Mouse (Mus musculus): ENCODE measurements around the gene Lpp. TPM values are rescaled to one million over a fixed set of nuclear protein-coding genes. Genes with fewer than 3 reads are reported as not detected.

Lpp gene
- polyA plus RNA-seq, 1 experiment: 6.2 TPM

DNA sequence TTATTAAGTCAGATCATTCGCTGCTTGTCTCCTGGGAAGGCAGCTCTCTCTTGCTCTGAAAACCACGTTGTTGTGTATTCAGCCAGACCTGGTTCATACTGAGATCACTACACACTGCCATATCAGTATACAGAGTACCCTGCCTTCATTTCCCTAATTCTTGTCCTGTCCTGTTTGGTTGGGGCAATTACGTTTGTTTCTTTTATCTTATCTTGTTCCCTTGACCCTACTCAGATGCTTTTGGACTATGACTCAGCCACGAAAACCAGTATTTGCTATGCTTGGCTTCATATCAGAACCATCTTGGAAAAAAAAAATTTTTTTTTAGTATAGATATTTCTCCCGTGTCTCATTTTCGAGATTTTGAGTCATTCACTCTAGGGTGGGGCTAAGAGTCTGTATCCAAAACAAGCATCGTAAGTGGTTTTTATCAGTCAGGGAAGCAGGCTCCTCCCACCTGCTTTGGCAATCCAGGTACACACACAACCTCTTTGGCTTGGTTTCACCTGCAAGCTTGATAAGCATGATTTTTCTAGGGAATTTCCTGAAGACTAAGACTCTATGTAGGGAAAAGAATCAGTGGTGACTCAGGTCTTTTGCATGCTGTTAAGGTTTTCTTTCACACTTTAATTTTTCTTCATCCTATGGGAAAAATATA, 29.1 kb upstream of the Lpp start:
- 61% methylated on average over 7 of the region's 7 CpGs for WGBS
- Histone ChIP-seq H3K4me1 (ENCODE audit: control insufficient read depth, insufficient read depth, low read length) (no peaks in the 10 kb centered on the region), H3K27ac (ENCODE audit: control insufficient read depth, insufficient read depth, low read depth, low read length, poor library complexity) (no peak overlapping the region), H3K4me3 (replicated peaks; ENCODE audit: control insufficient read depth, low read depth, low read length) (no peak overlapping the region)
- TF ChIP-seq POLR2A (IDR thresholded peaks at IDR 0.05; ENCODE audit: borderline replicate concordance, control insufficient read depth, low read depth, low read length): no peak
- TF ChIP-seq CTCF (IDR thresholded peaks at IDR 0.05; ENCODE audit: control insufficient read depth, insufficient read depth, low read length): no peak

DNA sequence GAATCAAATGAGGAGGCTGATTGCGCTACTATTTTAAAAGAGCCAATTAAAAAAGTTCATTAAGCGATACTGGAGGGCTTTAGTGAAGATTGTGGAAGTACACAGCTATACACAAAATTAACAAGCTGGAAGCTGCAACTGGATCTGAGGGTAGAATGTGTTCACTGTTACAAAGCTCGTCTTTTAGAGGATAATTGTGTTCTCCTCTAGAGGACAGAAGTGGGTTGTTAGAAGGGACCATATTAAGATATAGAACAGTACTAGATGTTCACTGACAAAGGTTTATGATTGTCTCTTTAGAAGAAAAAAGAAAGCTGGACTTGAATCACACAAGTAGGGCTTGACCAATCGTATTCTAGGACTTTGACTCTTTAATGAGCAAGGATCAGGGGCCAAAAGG, 27.4 kb upstream of the Lpp start:
- 75% methylated on average over 4 of the region's 4 CpGs for WGBS
- no peaks in the 10 kb centered on the region for H3K4me1 ChIP-seq (ENCODE audit: control insufficient read depth, insufficient read depth, low read length)
- H3K27ac ChIP-seq (ENCODE audit: control insufficient read depth, insufficient read depth, low read depth, low read length, poor library complexity): no peak overlapping the region
- TF ChIP-seq CTCF (IDR thresholded peaks at IDR 0.05; ENCODE audit: control insufficient read depth, insufficient read depth, low read length): no peak
- TF ChIP-seq POLR2A (IDR thresholded peaks at IDR 0.05; ENCODE audit: borderline replicate concordance, control insufficient read depth, low read depth, low read length): no peak
- no peak overlapping the region for H3K4me3 ChIP-seq (replicated peaks; ENCODE audit: control insufficient read depth, low read depth, low read length)

DNA sequence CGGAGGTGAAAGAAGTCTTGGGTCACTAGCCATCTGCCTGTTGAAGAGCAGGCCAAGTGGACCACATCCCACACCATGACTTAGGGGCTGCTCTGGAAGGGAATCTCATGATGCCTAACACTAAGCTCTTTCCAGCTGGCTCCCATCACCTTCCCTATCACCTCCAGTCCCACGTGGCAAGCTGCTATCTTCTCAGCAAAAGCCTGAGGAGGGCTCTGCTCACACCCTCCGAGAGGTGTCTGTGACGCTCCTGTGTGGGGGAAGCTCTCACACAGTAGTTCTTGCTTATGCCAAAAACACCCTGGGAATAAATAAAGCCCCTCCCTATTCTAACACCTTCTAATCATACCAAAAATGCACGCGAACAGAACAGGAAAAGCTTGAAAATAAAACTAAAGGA, 26.2 kb upstream of the Lpp start:
- Histone ChIP-seq H3K27ac (ENCODE audit: control insufficient read depth, insufficient read depth, low read depth, low read length, poor library complexity) (no peak overlapping the region), H3K4me3 (replicated peaks; ENCODE audit: control insufficient read depth, low read depth, low read length) (no peak overlapping the region), H3K4me1 (ENCODE audit: control insufficient read depth, insufficient read depth, low read length) (no peaks in the 10 kb centered on the region)
- no peak for TF ChIP-seq CTCF (IDR thresholded peaks at IDR 0.05; ENCODE audit: control insufficient read depth, insufficient read depth, low read length)
- TF ChIP-seq POLR2A (IDR thresholded peaks at IDR 0.05; ENCODE audit: borderline replicate concordance, control insufficient read depth, low read depth, low read length): no peak
- 81% methylated on average over 6 of the region's 6 CpGs for WGBS

DNA sequence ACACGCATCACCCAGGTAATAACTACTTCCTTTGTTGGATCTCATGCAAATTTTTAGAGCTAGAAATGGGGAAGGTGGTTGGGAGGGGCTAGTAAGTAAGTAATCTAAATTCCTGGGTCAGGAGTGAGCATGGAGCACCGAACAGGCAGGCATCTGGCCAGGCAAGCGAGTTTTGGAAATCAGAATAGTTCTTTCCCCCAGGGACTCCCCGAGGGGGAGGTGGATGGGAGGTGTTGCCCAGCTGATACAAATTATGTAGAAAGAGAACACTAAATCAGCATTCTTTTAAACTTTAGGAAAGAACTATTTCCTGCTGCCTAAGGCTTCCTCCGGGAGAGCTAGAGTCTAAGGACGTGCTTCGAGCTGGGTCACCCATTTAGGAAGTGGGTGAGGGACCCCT, 25.8 kb upstream of the Lpp start:
- TF ChIP-seq POLR2A (IDR thresholded peaks at IDR 0.05; ENCODE audit: borderline replicate concordance, control insufficient read depth, low read depth, low read length): no peak
- no peak for TF ChIP-seq CTCF (IDR thresholded peaks at IDR 0.05; ENCODE audit: control insufficient read depth, insufficient read depth, low read length)
- 68% methylated on average over 7 of the region's 7 CpGs for WGBS
- H3K27ac ChIP-seq (ENCODE audit: control insufficient read depth, insufficient read depth, low read depth, low read length, poor library complexity): no peak overlapping the region
- no peak overlapping the region for H3K4me3 ChIP-seq (replicated peaks; ENCODE audit: control insufficient read depth, low read depth, low read length)
- H3K4me1 ChIP-seq (ENCODE audit: control insufficient read depth, insufficient read depth, low read length): no peaks in the 10 kb centered on the region

DNA sequence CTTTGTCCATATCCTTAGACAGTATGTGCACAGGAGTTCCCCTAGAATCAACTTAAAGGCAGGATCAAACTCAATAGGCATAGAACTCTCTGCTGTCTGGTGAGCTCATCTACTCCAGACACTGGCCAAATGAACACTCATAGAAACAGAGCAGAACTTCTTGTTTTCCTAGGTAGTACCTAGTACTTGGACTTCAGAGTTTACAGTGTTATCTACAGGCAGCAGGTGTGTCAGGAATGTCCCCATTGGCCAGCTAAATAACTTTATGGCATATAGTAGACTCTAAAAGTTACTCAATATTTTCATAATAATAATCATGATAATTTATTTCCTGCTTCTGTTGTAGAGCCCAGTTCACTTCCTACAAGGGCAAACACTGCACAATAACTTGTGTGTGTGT, 16.8 kb upstream of the Lpp start:
- Histone ChIP-seq H3K4me3 (replicated peaks; ENCODE audit: control insufficient read depth, low read depth, low read length) (no peak overlapping the region), H3K27ac (ENCODE audit: control insufficient read depth, insufficient read depth, low read depth, low read length, poor library complexity) (no peak overlapping the region), H3K4me1 (ENCODE audit: control insufficient read depth, insufficient read depth, low read length) (no peaks in the 10 kb centered on the region; the same call in 1 of the 2 replicates)
- TF ChIP-seq CTCF (IDR thresholded peaks at IDR 0.05; ENCODE audit: control insufficient read depth, insufficient read depth, low read length) (no peak), POLR2A (IDR thresholded peaks at IDR 0.05; ENCODE audit: borderline replicate concordance, control insufficient read depth, low read depth, low read length) (no peak)

DNA sequence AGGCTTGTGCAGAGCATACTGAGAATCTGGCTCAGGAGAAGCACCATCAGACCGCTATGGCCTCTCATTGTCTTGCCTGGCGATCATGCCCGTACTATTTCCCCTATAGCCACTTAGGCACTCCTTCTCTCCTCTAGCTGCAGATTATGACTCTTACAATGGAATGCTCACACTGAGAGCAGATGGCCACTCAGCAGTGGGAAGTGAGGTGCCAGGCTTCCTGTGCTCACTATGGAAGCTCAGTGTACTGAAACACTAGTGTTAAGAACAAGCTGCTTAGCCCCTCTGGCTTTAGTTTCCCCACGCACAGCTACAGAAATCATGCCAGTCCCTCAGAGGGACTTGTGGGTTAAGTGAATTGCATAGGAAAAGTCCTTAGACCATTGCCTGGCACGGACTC, 2.7 kb upstream of the Lpp start:
- 87% methylated on average over 5 of the region's 5 CpGs for WGBS
- no peaks in the 10 kb centered on the region for H3K4me1 ChIP-seq (ENCODE audit: control insufficient read depth, insufficient read depth, low read length)
- no peak overlapping the region for H3K27ac ChIP-seq (ENCODE audit: control insufficient read depth, insufficient read depth, low read depth, low read length, poor library complexity)
- TF ChIP-seq CTCF (IDR thresholded peaks at IDR 0.05; ENCODE audit: control insufficient read depth, insufficient read depth, low read length) (no peak), POLR2A (IDR thresholded peaks at IDR 0.05; ENCODE audit: borderline replicate concordance, control insufficient read depth, low read depth, low read length) (no peak)
- H3K4me3 ChIP-seq (replicated peaks; ENCODE audit: control insufficient read depth, low read depth, low read length): no peak overlapping the region

- Histone ChIP-seq H3K4me1 (ENCODE audit: control insufficient read depth, insufficient read depth, low read length) (no peaks in the 10 kb centered on the region), H3K27ac (ENCODE audit: control insufficient read depth, insufficient read depth, low read depth, low read length, poor library complexity) (no peak overlapping the region), H3K4me3 (replicated peaks; ENCODE audit: control insufficient read depth, low read depth, low read length) (no peak overlapping the region)
- WGBS: 70% methylated on average over 3 of the region's 3 CpGs
- TF ChIP-seq POLR2A (IDR thresholded peaks at IDR 0.05; ENCODE audit: borderline replicate concordance, control insufficient read depth, low read depth, low read length): no peak
- TF ChIP-seq CTCF (IDR thresholded peaks at IDR 0.05; ENCODE audit: control insufficient read depth, insufficient read depth, low read length): no peak
These were observed 2.2 kb upstream of the Lpp start for GRCm38 (mm10) chr16:24391111-24391510.

GRCm38 (mm10) chr16:24391901-24392300, 1.4 kb upstream of the Lpp start:
- 83% methylated on average over 7 of the region's 7 CpGs for WGBS
- Histone ChIP-seq H3K4me3 (replicated peaks; ENCODE audit: control insufficient read depth, low read depth, low read length) (no peak overlapping the region), H3K4me1 (ENCODE audit: control insufficient read depth, insufficient read depth, low read length) (no peaks in the 10 kb centered on the region), H3K27ac (ENCODE audit: control insufficient read depth, insufficient read depth, low read depth, low read length, poor library complexity) (no peak overlapping the region)
- TF ChIP-seq POLR2A (IDR thresholded peaks at IDR 0.05; ENCODE audit: borderline replicate concordance, control insufficient read depth, low read depth, low read length): no peak
- TF ChIP-seq CTCF (IDR thresholded peaks at IDR 0.05; ENCODE audit: control insufficient read depth, insufficient read depth, low read length): no peak
